Mouse (Mus musculus) heart, postnatal 10 days (tissue): ENCODE measurements around the gene Tnfrsf13c. TPM values are rescaled to one million over a fixed set of nuclear protein-coding genes. Genes with fewer than 3 reads are reported as not detected.

ENCODE experiments used
- DNase-seq, 2 experiments: peaks; one replicate each; pipeline ENCODE4 v3.0.0; 2021
- intact Hi-C: fragments of 180-260 bp; cut with DNase I; formaldehyde crosslinking; loops from one replicate; pipeline ENCODE4 v1.15.1; 2025
- microRNA-seq, 2 experiments: library from miRNA; unstranded; fragments of <30 nt; microRNA quantifications; one replicate each; pipeline ENCODE4 v1.2.0; 2022
- total RNA-seq, 2 experiments: library from RNA; stranded (reverse); gene quantifications; 2 replicates each; pipeline ENCODE4 v1.2.3; 2021

Gene Tnfrsf13c
- total RNA-seq, 2 experiments from 2014 or later, result 0.27 to 0.69 TPM

GRCm38 (mm10) chr15:82187401-82187800, 36.8 kb downstream of the Tnfrsf13c start:
- no peak for DNase-seq
- intact Hi-C loops, result no loop called here

GRCm38 (mm10) chr15:82186931-82187330, 37.2 kb downstream of the Tnfrsf13c start:
- DNase-seq, result no peak
- intact Hi-C loops, result no loop called here

GRCm38 (mm10) chr15:82186131-82186530, 38.0 kb downstream of the Tnfrsf13c start:
- DNase-seq, result peak; percentile 67 to 71
- intact Hi-C loops, result no loop called here

- intact Hi-C loops, result no loop called here
- DNase-seq, result no peak
These were observed 38.9 kb downstream of the Tnfrsf13c start for GRCm38 (mm10) chr15:82185062-82185783.

GRCm38 (mm10) chr15:82184656-82185055, 39.5 kb downstream of the Tnfrsf13c start:
- no peak for DNase-seq
- intact Hi-C loops, result no loop called here

- intact Hi-C loops, result no loop called here
- no peak for DNase-seq
These were observed 40.0 kb downstream of the Tnfrsf13c start for GRCm38 (mm10) chr15:82184183-82184582.

- no peak for DNase-seq
- intact Hi-C loops, result no loop called here
These were observed 40.6 kb downstream of the Tnfrsf13c start for GRCm38 (mm10) chr15:82183596-82183995.

GRCm38 (mm10) chr15:82182311-82182710, 41.9 kb downstream of the Tnfrsf13c start:
- DNase-seq, result no peak
- intact Hi-C loops, result no loop called here

- no peak for DNase-seq
- intact Hi-C loops, result no loop called here
These were observed 43.0 kb downstream of the Tnfrsf13c start for GRCm38 (mm10) chr15:82181131-82181530.

- intact Hi-C loops, result no loop called here
- no peak for DNase-seq
These were observed 46.4 kb downstream of the Tnfrsf13c start for GRCm38 (mm10) chr15:82177743-82178290.

- intact Hi-C loops, result no loop called here
- DNase-seq, result no peak
These were observed 49.1 kb downstream of the Tnfrsf13c start for GRCm38 (mm10) chr15:82175091-82175490.

GRCm38 (mm10) chr15:82172648-82173047, 51.5 kb downstream of the Tnfrsf13c start:
- DNase-seq, result no peak
- intact Hi-C loops, result no loop called here

Small RNA genes lying within 50 kb of the gene (microRNA-seq; reads per million reads assigned to microRNA genes)
- gene Mir33, result 3.6 to 7.6 reads per million in 2 experiments

Other genes with a start within 250 kb of the Tnfrsf13c start
- gene 1700029P11Rik, start 243.8 kb downstream of the Tnfrsf13c start, total RNA-seq, result not detected
- gene Xrcc6, start 236.5 kb downstream of the Tnfrsf13c start, total RNA-seq, result 10 to 100 TPM; 22.6 to 29.3 TPM
- 10 to 100 TPM; 24.6 to 26.7 TPM for gene Desi1, start 190.5 kb downstream of the Tnfrsf13c start, total RNA-seq
- 10 to 100 TPM; 55.3 to 57.3 TPM for gene Snu13, start 176.8 kb downstream of the Tnfrsf13c start, total RNA-seq
- gene 4930407I10Rik, start 165.2 kb downstream of the Tnfrsf13c start, total RNA-seq, result not detected
- not detected for gene Mei1, start 154.4 kb downstream of the Tnfrsf13c start, total RNA-seq
- gene Ccdc134, start 96.4 kb downstream of the Tnfrsf13c start, total RNA-seq, result 1 to 10 TPM; 5.1 to 5.5 TPM
- gene Srebf2, start 77.2 kb downstream of the Tnfrsf13c start, total RNA-seq, result 10 to 100 TPM; 35.1 to 38.8 TPM
- gene Shisa8, start 11.6 kb downstream of the Tnfrsf13c start, total RNA-seq, result under 1 TPM in 1 of 2 experiments, not detected in 1; 0.36 TPM
- 1 to 10 TPM; 6.6 to 7.8 TPM for gene Cenpm, start 20.4 kb upstream of the Tnfrsf13c start, total RNA-seq
- not detected for gene 1500009C09Rik, start 28.0 kb upstream of the Tnfrsf13c start, total RNA-seq
- 1 to 10 TPM in 1 of 2 experiments, under 1 TPM in 1; 0.57 to 1.4 TPM for gene Sept3, start 50.5 kb upstream of the Tnfrsf13c start, total RNA-seq
- not detected for gene Wbp2nl, start 74.6 kb upstream of the Tnfrsf13c start, total RNA-seq
- gene Naga, start 114.6 kb upstream of the Tnfrsf13c start, total RNA-seq, result 10 to 100 TPM; 46.3 to 47.5 TPM
- 1 to 10 TPM; 2.8 to 3.2 TPM for gene Pheta2, start 114.6 kb upstream of the Tnfrsf13c start, total RNA-seq
- gene Smdt1, start 114.6 kb upstream of the Tnfrsf13c start, total RNA-seq, result 100 to 1,000 TPM; 195 to 202 TPM
- gene Ndufa6, start 130.0 kb upstream of the Tnfrsf13c start, total RNA-seq, result 100 to 1,000 TPM; 525 to 549 TPM
- 10 to 100 TPM; 17.7 to 30.5 TPM for gene Cyp2d22, start 155.9 kb upstream of the Tnfrsf13c start, total RNA-seq
- not detected for gene Cyp2d11, start 169.7 kb upstream of the Tnfrsf13c start, total RNA-seq
- gene Cyp2d10, start 182.8 kb upstream of the Tnfrsf13c start, total RNA-seq, result not detected
- not detected for gene Cyp2d9, start 209.1 kb upstream of the Tnfrsf13c start, total RNA-seq